Mouse (Mus musculus) bone marrow macrophage, adult 2 months (primary cell): ENCODE results near the gene Ssbp2.

Experiments used
- CTCF ChIP-seq: IDR thresholded peaks from 2 replicates; pipeline ENCODE4 v1.5.1; 2012; ENCODE audit warnings: low read depth, mild to moderate bottlenecking, low read length, moderate library complexity
- POLR2A ChIP-seq: IDR thresholded peaks from 2 replicates; pipeline ENCODE4 v1.6.1; 2012; ENCODE audit warnings: mild to moderate bottlenecking, low read depth, low read length, borderline replicate concordance

GRCm38 (mm10) chr13:91416698-91417097, 43.4 kb upstream of the Ssbp2 start:
- no peak for TF ChIP-seq CTCF
- no peak for TF ChIP-seq POLR2A
